Mouse (Mus musculus): ENCODE results near the gene Adgrl4. TPM values are rescaled to one million over a fixed set of nuclear protein-coding genes. Genes with fewer than 3 reads are reported as not detected.

The Adgrl4 gene
- 1.4 TPM for polyA plus RNA-seq (2014; fragmentation: Illumina TruSeq; extraction: RNeasy Lipid Tissue Mini Kit (QIAGEN cat#74804); ENCODE audit: low read depth, low replicate concordance)

DNA sequence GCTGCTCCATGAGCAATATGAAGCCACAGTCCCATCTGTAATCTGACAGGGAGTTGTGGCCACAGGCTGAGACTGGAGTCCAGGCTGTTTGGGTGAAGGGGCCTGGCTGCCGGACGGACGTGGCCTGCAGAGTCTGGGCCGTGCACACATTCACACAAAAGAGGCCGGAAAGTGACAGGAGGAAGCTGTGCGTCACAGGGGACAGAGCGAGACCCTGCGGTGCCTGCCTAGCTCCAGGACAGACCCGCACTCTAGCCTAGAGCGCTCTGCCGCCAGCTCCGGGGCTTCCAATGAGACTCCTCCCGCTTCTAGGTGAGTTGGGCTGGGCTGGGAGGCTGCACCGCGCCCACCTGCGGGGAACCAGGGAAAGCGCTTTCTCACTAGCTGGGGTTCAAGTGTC is at the start of gene Adgrl4:
TSS of gene Adgrl4 (plus strand) at position 195 of the 400 bp plus-strand sequence.

Measured in testis, adult 10 weeks (tissue).